Mouse (Mus musculus): ENCODE data around the gene Enox1.

GRCm38 (mm10) chr14:77375618-77376017 lies 219.1 kb downstream of the Enox1 start:
- TF ChIP-seq POLR2A (IDR thresholded peaks at IDR 0.05; ENCODE audit: insufficient read depth, low read depth, low read length): no peak
- no peak for TF ChIP-seq EP300 (IDR thresholded peaks at IDR 0.05; ENCODE audit: insufficient read depth, low read depth, low read length)
